Mouse (Mus musculus) liver, adult 2 months (tissue): ENCODE data around the gene Mypn. TPM values are rescaled to one million over a fixed set of nuclear protein-coding genes. Genes with fewer than 3 reads are reported as not detected.
A peak's percentile ranks its signal among the peaks of the same experiment; 100 is the strongest.

Source experiments
- DNase-seq: peaks from one replicate; pipeline ENCODE4 v3.0.0-alpha.2; 2011; ENCODE audit warnings: low read depth, low spot score; ENCODE audit errors: extremely low read depth
- H3K27ac ChIP-seq: fragments of 200-500 bp; replicated peaks from 2 replicates; pipeline ENCODE4 v1.5.1; 2012; ENCODE audit warnings: low read depth, mild to moderate bottlenecking, control low read depth, inconsistent platforms, low read length; ENCODE audit not compliant: insufficient read depth
- H3K27me3 ChIP-seq: fragments of 200-500 bp; 2 replicates; pipeline ENCODE4 v1.6.1; 2012; ENCODE audit warnings: mild to moderate bottlenecking, moderate library complexity, low read length, inconsistent platforms; ENCODE audit not compliant: control insufficient read depth, insufficient read depth
- H3K36me3 ChIP-seq: fragments of 200-500 bp; 2 replicates; pipeline ENCODE4 v1.6.1; 2012; ENCODE audit warnings: low read length, inconsistent platforms; ENCODE audit not compliant: control insufficient read depth, insufficient read depth
- H3K4me1 ChIP-seq: fragments of 200-500 bp; 2 replicates; pipeline ENCODE4 v1.6.1; 2011; ENCODE audit warnings: low read length; ENCODE audit not compliant: control insufficient read depth, insufficient read depth
- H3K4me3 ChIP-seq: fragments of 200-500 bp; 2 replicates; pipeline ENCODE4 v1.5.1; 2011; ENCODE audit warnings: low read depth, mild to moderate bottlenecking, control low read depth, low read length, moderate library complexity; ENCODE audit not compliant: insufficient read depth
- H3K79me2 ChIP-seq: fragments of 200-500 bp; 2 replicates; pipeline ENCODE4 v1.6.1; 2012; ENCODE audit warnings: inconsistent platforms, mild to moderate bottlenecking, low read length, moderate library complexity; ENCODE audit not compliant: control insufficient read depth, insufficient read depth
- H3K9ac ChIP-seq: fragments of 200-500 bp; 2 replicates; pipeline ENCODE4 v1.6.1; 2012; ENCODE audit warnings: low read depth, mild to moderate bottlenecking, control low read depth, inconsistent platforms, low read length
- CTCF ChIP-seq: fragments of 200-500 bp; IDR thresholded peaks from 2 replicates; pipeline ENCODE4 v1.5.1; 2011; ENCODE audit warnings: low read depth, low read length, control low read depth
- POLR2A ChIP-seq: fragments of 200-500 bp; IDR thresholded peaks from 2 replicates; pipeline ENCODE4 v1.6.1; 2011; ENCODE audit warnings: low read length, control low read depth; ENCODE audit not compliant: insufficient read depth; ENCODE audit errors: extremely low read depth
- WGBS: fragments of 180-500 bp; shearing (Covaris S2); methylation state at CpG from one replicate; pipeline ENCODE4 v1.1.7; 2018; 5-methylcytosine and 5-hydroxymethylcytosine counted together
- polyA plus RNA-seq: library from polyadenylated mRNA; depleted of rRNA; stranded (reverse); fragments of >200 nt; gene quantifications from 2 replicates; pipeline ENCODE4 v1.2.3, GENCODE M21; 2012
- total RNA-seq: library from RNA; depleted of rRNA; stranded (reverse); fragments of >200 nt; gene quantifications from 2 replicates; pipeline ENCODE4 v1.2.3, GENCODE M21; 2014

The Mypn gene
- total and polyA plus RNA-seq, 2 experiments: under 0.01 TPM; not detected in 1

DNA sequence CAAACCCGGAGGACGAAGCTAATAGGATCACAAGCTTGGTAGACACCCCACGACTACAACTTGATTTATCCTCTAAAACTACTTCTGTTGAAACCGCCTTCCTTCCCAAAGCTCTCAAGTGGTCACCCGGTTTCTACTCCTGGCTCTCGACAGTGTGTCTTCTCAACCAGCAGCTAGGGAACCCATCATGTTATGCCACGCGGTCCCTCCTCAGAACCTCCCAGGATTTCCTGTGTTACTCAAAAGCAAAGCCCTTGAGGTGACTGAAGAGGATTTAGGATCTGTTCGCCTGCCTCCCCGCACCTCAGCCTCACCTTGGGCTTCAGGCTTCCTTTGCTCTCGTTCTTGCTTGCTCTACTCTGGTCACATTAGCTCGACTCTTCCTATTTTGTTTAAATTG lies 35.6 kb downstream of the Mypn start:
- Histone ChIP-seq H3K27ac (no peak overlapping the region), H3K27me3 (no peaks in the 10 kb centered on the region), H3K4me1 (no peaks in the 10 kb centered on the region), H3K9ac (no peak overlapping the region), H3K4me3 (no peak overlapping the region), H3K79me2 (no peaks in the 10 kb centered on the region), H3K36me3 (no peaks in the 10 kb centered on the region)
- DNase-seq: no peak
- WGBS: 90% methylated on average over 12 of the region's 12 CpGs
- no peak for TF ChIP-seq POLR2A
- no peak for TF ChIP-seq CTCF

DNA sequence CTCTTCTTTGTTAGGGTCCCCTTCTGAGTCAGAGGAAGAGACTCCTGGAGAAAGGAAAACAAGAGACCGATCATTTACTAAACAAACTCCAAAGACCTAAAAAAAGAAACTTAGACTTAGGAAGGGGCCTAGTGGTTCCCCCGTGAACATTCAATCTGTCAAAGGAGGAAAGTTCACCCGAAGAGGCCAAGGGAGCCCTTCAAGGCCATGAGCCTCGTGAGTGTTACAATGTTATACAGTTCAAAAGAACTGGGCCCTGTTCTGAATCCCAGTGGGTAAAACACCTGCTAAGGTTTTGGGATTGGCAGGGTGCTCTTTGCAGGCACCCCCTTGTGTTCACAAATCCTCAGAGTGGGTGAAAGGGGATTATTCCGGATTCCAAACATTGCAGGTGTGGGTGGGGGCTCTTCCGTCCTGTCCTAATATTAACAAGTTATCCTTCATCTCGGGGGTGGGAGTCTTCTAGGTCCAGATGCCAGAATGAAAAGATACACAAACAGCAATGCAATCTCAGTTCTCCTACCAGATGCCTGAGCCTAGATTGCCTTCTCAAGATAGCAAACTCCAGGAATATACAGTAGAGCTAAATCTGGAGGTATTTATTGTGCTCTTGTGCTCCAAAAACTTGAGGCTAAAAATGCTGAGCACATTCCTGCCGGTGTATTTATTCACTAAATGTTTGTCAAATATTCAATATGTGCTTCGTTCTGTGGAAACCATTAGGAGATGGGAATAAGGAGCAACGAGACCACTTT lies 36.3 kb downstream of the Mypn start:
- WGBS: 89% methylated on average over 10 of the region's 10 CpGs
- TF ChIP-seq CTCF (no peak), POLR2A (no peak)
- Histone ChIP-seq H3K4me1 (no peaks in the 10 kb centered on the region), H3K4me3 (no peak overlapping the region), H3K79me2 (no peaks in the 10 kb centered on the region), H3K9ac (no peak overlapping the region), H3K36me3 (no peaks in the 10 kb centered on the region), H3K27ac (no peak overlapping the region), H3K27me3 (no peaks in the 10 kb centered on the region)
- no peak for DNase-seq

DNA sequence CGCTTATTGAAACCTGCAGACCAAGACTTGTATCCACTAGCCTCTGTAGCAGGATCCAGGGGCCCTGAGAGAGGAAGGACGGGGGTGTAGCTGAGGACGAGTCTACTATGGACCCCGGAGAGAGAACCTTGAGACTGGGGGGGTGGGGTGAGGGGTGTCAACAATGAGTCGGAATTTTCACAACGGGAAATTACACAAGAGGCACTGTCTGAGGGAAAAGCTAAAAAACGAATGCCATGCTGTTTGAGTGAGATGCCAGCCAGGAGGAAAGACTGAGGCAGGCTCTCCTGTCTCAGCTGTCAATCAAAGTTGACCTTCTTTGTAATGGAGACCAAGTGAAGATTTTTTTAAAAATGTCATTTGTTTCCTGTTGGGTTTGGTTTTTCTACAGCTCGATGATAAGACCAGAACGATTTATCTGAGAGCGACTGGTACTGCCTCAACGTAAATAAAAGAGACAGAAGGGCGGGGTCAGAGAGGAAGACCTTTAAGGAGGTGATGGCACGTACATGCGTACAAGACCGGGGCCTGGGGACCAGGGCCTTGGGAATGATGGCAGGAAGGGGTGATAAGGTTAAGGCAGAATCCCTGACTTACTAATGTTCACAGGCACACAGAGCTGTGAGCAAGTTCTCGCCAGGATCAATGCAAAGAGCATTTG lies 37.9 kb downstream of the Mypn start:
- Histone ChIP-seq H3K27ac (no peak overlapping the region), H3K36me3 (no peaks in the 10 kb centered on the region), H3K27me3 (no peaks in the 10 kb centered on the region), H3K79me2 (no peaks in the 10 kb centered on the region), H3K4me3 (no peak overlapping the region), H3K9ac (no peak overlapping the region), H3K4me1 (no peaks in the 10 kb centered on the region)
- TF ChIP-seq CTCF (no peak), POLR2A (no peak)
- WGBS: 62% methylated on average over 16 of the region's 16 CpGs
- DNase-seq: no peak

GRCm38 (mm10) chr10:63161240-63161639 lies 42.5 kb downstream of the Mypn start:
- no peak overlapping the region for H3K4me3 ChIP-seq
- H3K27ac ChIP-seq: no peak overlapping the region
- DNase-seq: no peak
- no peaks in the 10 kb centered on the region for H3K27me3 ChIP-seq
- TF ChIP-seq CTCF (no peak), POLR2A (no peak)
- 68% methylated on average over 5 of the region's 5 CpGs for WGBS
- H3K79me2 ChIP-seq: no peaks in the 10 kb centered on the region
- H3K4me1 ChIP-seq: peaks cover 11% of the 10 kb centered on the region
- H3K36me3 ChIP-seq: no peaks in the 10 kb centered on the region
- no peak overlapping the region for H3K9ac ChIP-seq

- TF ChIP-seq POLR2A: no peak
- no peak for TF ChIP-seq CTCF
- H3K27me3 ChIP-seq: no peaks in the 10 kb centered on the region
- H3K4me3 ChIP-seq: no peak overlapping the region
- WGBS: 80% methylated on average over 12 of the region's 12 CpGs
- no peak overlapping the region for H3K9ac ChIP-seq
- no peaks in the 10 kb centered on the region for H3K79me2 ChIP-seq
- H3K36me3 ChIP-seq: no peaks in the 10 kb centered on the region
- DNase-seq: no peak
- H3K27ac ChIP-seq: no peak overlapping the region
- H3K4me1 ChIP-seq: peaks cover 11% of the 10 kb centered on the region
These were observed 43.1 kb downstream of the Mypn start for GRCm38 (mm10) chr10:63160671-63161070.

GRCm38 (mm10) chr10:63158191-63158590 lies 45.6 kb downstream of the Mypn start:
- DNase-seq: peak; percentile 97
- WGBS: 28% methylated on average over 13 of the region's 13 CpGs

More at GRCm38 (mm10) chr10:63158191-63158590, 45.6 kb downstream of the Mypn start:
- H3K4me1 ChIP-seq: peaks cover 20% of the 10 kb centered on the region
- H3K27ac ChIP-seq: 0 out of 2 replicates have a peak overlapping the region, but pooled peaks have one; percentile 5
- no peaks in the 10 kb centered on the region for H3K79me2 ChIP-seq
- H3K27me3 ChIP-seq: no peaks in the 10 kb centered on the region
- H3K4me3 ChIP-seq: no peak overlapping the region
- no peaks in the 10 kb centered on the region for H3K36me3 ChIP-seq
- H3K9ac ChIP-seq: no peak overlapping the region
- TF ChIP-seq POLR2A: no peak
- TF ChIP-seq CTCF: no peak
